Mouse (Mus musculus) small intestine, adult 2 months (tissue): ENCODE results near the gene Ooep. TPM values are rescaled to one million over a fixed set of nuclear protein-coding genes. Genes with fewer than 3 reads are reported as not detected.

Source experiments
- H3K27ac ChIP-seq: fragments of 200-500 bp; 2 replicates; pipeline ENCODE4 v1.5.1; 2012; ENCODE audit warnings: low read depth, low read length, control low read depth, inconsistent platforms; ENCODE audit not compliant: insufficient read depth
- H3K27me3 ChIP-seq: fragments of 200-500 bp; 2 replicates; pipeline ENCODE4 v1.6.1; 2012; ENCODE audit warnings: mild to moderate bottlenecking, moderate library complexity, low read length, inconsistent platforms; ENCODE audit not compliant: control insufficient read depth, insufficient read depth
- H3K36me3 ChIP-seq: fragments of 200-500 bp; 2 replicates; pipeline ENCODE4 v1.6.1; 2012; ENCODE audit warnings: mild to moderate bottlenecking, low read length, control low read depth, inconsistent platforms; ENCODE audit not compliant: control insufficient read depth, insufficient read depth
- H3K4me1 ChIP-seq: fragments of 200-500 bp; 2 replicates; pipeline ENCODE4 v1.6.1; 2012; ENCODE audit warnings: low read length, inconsistent platforms, mixed read lengths; ENCODE audit not compliant: control insufficient read depth, insufficient read depth, insufficient read length
- H3K4me3 ChIP-seq: fragments of 200-500 bp; 2 replicates; pipeline ENCODE4 v1.5.1; 2012; ENCODE audit warnings: low read depth, mild to moderate bottlenecking, control low read depth, inconsistent platforms, low read length, moderate library complexity
- CTCF ChIP-seq: fragments of 200-500 bp; IDR thresholded peaks from 2 replicates; pipeline ENCODE4 v1.5.1; 2012; ENCODE audit warnings: low read depth, mild to moderate bottlenecking, control low read depth, inconsistent platforms, low read length, moderate library complexity, mixed read lengths; ENCODE audit not compliant: insufficient replicate concordance, insufficient read length; ENCODE audit errors: extremely low read depth
- POLR2A ChIP-seq: fragments of 200-500 bp; IDR thresholded peaks from 2 replicates; pipeline ENCODE4 v1.6.1; 2012; ENCODE audit warnings: low read depth, mild to moderate bottlenecking, control low read depth, inconsistent platforms, low read length, moderate library complexity
- WGBS: fragments of 180-500 bp; shearing (Covaris S2); methylation state at CpG from one replicate; pipeline ENCODE4 v1.1.7; 2018; 5-methylcytosine and 5-hydroxymethylcytosine counted together
- polyA plus RNA-seq: library from polyadenylated mRNA; depleted of rRNA; stranded (reverse); fragments of >200 nt; gene quantifications from 2 replicates; pipeline ENCODE4 v1.2.3, GENCODE M21; 2012; rRNA removed

Gene Ooep
- polyA plus RNA-seq, result 0.04 TPM in 1 of 2 replicates, not detected in the other

DNA sequence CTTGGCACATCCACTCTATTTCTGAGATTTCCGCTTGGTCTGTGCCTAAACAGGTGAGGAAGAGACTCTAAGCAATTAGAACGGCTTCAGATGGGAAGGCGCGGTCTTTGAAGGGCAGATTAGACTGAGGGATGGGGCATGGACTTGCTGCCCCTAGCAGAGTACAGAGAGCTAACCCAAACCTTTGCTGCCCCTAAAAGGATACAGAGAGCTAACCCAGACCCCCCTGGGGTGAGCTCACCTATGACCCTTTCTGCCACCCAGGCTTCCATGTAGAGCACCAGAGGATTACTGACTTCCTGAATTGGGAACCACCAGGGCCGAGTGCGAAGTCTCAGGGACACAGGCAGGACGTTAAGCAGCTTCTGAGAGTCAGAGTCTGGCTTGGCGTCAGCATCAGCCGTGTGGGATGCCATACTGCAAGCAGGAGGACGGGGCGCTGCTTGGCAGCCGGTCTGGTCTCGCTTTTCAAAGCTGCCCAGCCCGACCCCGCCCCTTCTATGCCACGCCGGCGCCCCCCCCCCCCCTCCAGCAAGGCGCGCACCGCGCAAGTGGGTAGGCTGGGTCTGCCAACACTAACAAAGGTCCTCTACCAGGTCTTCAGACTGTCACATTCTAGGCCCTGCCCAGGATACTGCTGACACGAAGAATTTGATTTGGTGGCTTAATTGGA, at the start of gene Ooep:
Gene Ooep (minus strand): TSS at position 613 of the 673 bp plus-strand sequence.
- Histone ChIP-seq H3K4me1 (no peaks in the 10 kb centered on the region), H3K4me3 (no peak within 1 kb of the TSS), H3K27me3 (no peaks in the 10 kb centered on the region), H3K36me3 (no peaks in the 10 kb centered on the region), H3K27ac (no peak within 1 kb of the TSS)
- WGBS, result 7% methylated on average over 22 of the region's 23 CpGs
- no peak for TF ChIP-seq CTCF
- no peak for TF ChIP-seq POLR2A

- TF ChIP-seq CTCF, result no peak
- TF ChIP-seq POLR2A, result peak; percentile 31; the same call in 1 of the 2 replicates
- H3K4me3 ChIP-seq, result no peak overlapping the region
- no peaks in the 10 kb centered on the region for H3K36me3 ChIP-seq
- 85% methylated on average over 6 of the region's 6 CpGs for WGBS
- peaks cover 2% of the 10 kb centered on the region for H3K4me1 ChIP-seq
- H3K27me3 ChIP-seq, result no peaks in the 10 kb centered on the region
- no peak overlapping the region for H3K27ac ChIP-seq
Measured at GRCm38 (mm10) chr9:78428185-78428584, 49.7 kb upstream of the Ooep start.

GRCm38 (mm10) chr9:78427362-78427781, 48.8 kb upstream of the Ooep start:
- H3K27ac ChIP-seq, result no peak overlapping the region
- 26% methylated on average over 26 of the region's 27 CpGs for WGBS
- peak overlapping the region; percentile 65 for H3K4me3 ChIP-seq
- H3K36me3 ChIP-seq, result no peaks in the 10 kb centered on the region
- TF ChIP-seq POLR2A (0 out of 2 replicates have a peak, but pooled peaks have one; percentile 16), CTCF (no peak)
- peaks cover 2% of the 10 kb centered on the region for H3K4me1 ChIP-seq
- H3K27me3 ChIP-seq, result no peaks in the 10 kb centered on the region

DNA sequence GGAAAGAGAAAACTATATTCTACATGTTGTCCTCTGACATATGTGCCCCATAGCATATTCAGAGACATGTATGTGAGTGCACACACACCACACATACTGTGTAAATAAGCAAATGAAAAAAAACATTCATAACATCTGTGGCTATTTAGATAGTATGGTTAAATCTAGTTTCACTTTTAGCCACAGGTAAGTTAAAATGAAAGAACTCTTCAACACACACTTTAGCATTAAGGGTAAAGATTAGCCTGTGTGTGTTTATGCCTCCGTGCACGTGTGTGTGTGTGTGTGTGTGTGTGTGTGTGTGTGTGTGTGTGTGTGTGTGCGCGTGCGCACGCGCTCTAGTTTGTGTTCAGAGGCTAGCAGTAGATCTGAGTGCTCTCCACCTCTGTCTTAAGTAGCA, 23.1 kb upstream of the Ooep start:
- Histone ChIP-seq H3K4me3 (no peak overlapping the region), H3K36me3 (no peaks in the 10 kb centered on the region), H3K27me3 (peaks cover 5% of the 10 kb centered on the region; the same call in 1 of the 2 replicates), H3K27ac (no peak overlapping the region), H3K4me1 (peaks cover 3% of the 10 kb centered on the region; the same call in 1 of the 2 replicates)
- no peak for TF ChIP-seq CTCF
- no peak for TF ChIP-seq POLR2A
- WGBS, result 63% methylated on average over 7 of the region's 7 CpGs

GRCm38 (mm10) chr9:78400570-78400969, 22.0 kb upstream of the Ooep start:
- 27% methylated on average over 5 of the region's 5 CpGs for WGBS
- H3K27ac ChIP-seq, result no peak overlapping the region
- no peak for TF ChIP-seq POLR2A
- TF ChIP-seq CTCF, result no peak
- peaks cover 10% of the 10 kb centered on the region for H3K4me1 ChIP-seq
- no peaks in the 10 kb centered on the region for H3K36me3 ChIP-seq
- no peak overlapping the region for H3K4me3 ChIP-seq
- H3K27me3 ChIP-seq, result peaks cover 15% of the 10 kb centered on the region

GRCm38 (mm10) chr9:78396517-78396916, 18.0 kb upstream of the Ooep start:
- Histone ChIP-seq H3K27me3 (peaks cover 32% of the 10 kb centered on the region), H3K4me3 (no peak overlapping the region), H3K4me1 (peaks cover 10% of the 10 kb centered on the region), H3K27ac (no peak overlapping the region), H3K36me3 (no peaks in the 10 kb centered on the region)
- no peak for TF ChIP-seq CTCF
- no peak for TF ChIP-seq POLR2A
- WGBS, result 55% methylated on average over 9 of the region's 9 CpGs

GRCm38 (mm10) chr9:78395630-78396351, 17.3 kb upstream of the Ooep start, which contains the start of gene Ddx43:
Gene Ddx43, plus strand, starts transcription at chr9:78395777.
- Histone ChIP-seq H3K36me3 (no peaks in the 10 kb centered on the region), H3K27ac (no peak within 1 kb of the TSS), H3K4me1 (peaks cover 8% of the 10 kb centered on the region), H3K4me3 (peak within 1 kb of the TSS; percentile 59), H3K27me3 (peaks cover 32% of the 10 kb centered on the region)
- TF ChIP-seq CTCF (no peak), POLR2A (no peak)
- WGBS, result 2% methylated on average over 90 of the region's 93 CpGs
